ENCODE assay signal across 9 mouse cellular contexts in genomic region chr11:62901699-62902323, GRCm38 (mm10). TPM values are rescaled to one million over a fixed set of nuclear protein-coding genes. Genes with fewer than 3 reads are reported as not detected.
DNase-seq lines count a peak whose midpoint lies in the region; ATAC-seq and TF ChIP-seq lines count a peak whose summit lies in the region.
"Had no signal": no experiment of that assay in that cellular context is flagged by ENCODE, and none has a peak within 500 bp of the region (broad histone marks: within the 10 kb centered on the region; RNA-seq: fewer than 3 reads in every experiment).

No protein-coding gene starts in this region.

- ATAC-seq in limb, embryonic 11.5 days (ENCODE audit: insufficient number of reproducible peaks, low FRiP score, low TSS enrichment, low read depth): no peak
- ATAC-seq in hindbrain, embryonic 11.5 days (ENCODE audit: low FRiP score): no peak
- no peak for ATAC-seq in midbrain, postnatal 0 days (ENCODE audit: low FRiP score)

- WGBS in limb, embryonic 11.5 days: 38% methylated on average over 12 of the region's 12 CpGs
- WGBS in limb, embryonic 10.5 days: 45% methylated on average over 12 of the region's 12 CpGs
- 41% methylated on average over 12 of the region's 12 CpGs for WGBS in hindbrain, embryonic 11.5 days
- 36% methylated on average over 12 of the region's 12 CpGs for WGBS in midbrain, postnatal 0 days

- TF ChIP-seq CTCF in left cerebral cortex, adult 2 months (IDR thresholded peaks at IDR 0.05): peak; percentile 91
- TF ChIP-seq CTCF in midbrain, postnatal 0 days (IDR thresholded peaks at IDR 0.05): peak; percentile 97

- intact Hi-C loops in left cerebral cortex, adult 2 months (cut with DNase I): loop anchor here (1.0 to 2.0 kb wide), 2 partner anchors 233 to 271 kb away; no protein-coding TSS in a partner anchor

- no peak overlapping the region for H3K4me3 ChIP-seq in limb, embryonic 11.5 days (ENCODE audit: low read depth, low read length)
- H3K4me3 ChIP-seq in limb, embryonic 10.5 days: no peak overlapping the region
- H3K4me3 ChIP-seq in hindbrain, embryonic 11.5 days (ENCODE audit: low read depth, low read length): no peak overlapping the region
- H3K4me3 ChIP-seq in left cerebral cortex, adult 2 months: no peak overlapping the region
- H3K4me3 ChIP-seq in midbrain, postnatal 0 days (ENCODE audit: low read depth, low read length): no peak overlapping the region
- H3K4me3 ChIP-seq: embryonic facial prominence, embryonic 15.5 days had no signal

- no peak overlapping the region for H3K27ac ChIP-seq in limb, embryonic 11.5 days (replicated peaks; ENCODE audit: low read depth, low read length)
- H3K27ac ChIP-seq in limb, embryonic 10.5 days: no peak overlapping the region
- no peak overlapping the region for H3K27ac ChIP-seq in hindbrain, embryonic 11.5 days (ENCODE audit: low read depth, low read length)
- no peak overlapping the region for H3K27ac ChIP-seq in left cerebral cortex, adult 2 months
- H3K27ac ChIP-seq in midbrain, postnatal 0 days (ENCODE audit: low read depth, low read length): no peak overlapping the region
- H3K27ac ChIP-seq: embryonic facial prominence, embryonic 15.5 days had no signal

- no peak overlapping the region for H3K4me2 ChIP-seq in limb, embryonic 11.5 days (ENCODE audit: low read depth, severe bottlenecking)
- H3K4me2 ChIP-seq in hindbrain, embryonic 11.5 days (replicated peaks; ENCODE audit: low read depth, low read length): no peak overlapping the region
- H3K4me2 ChIP-seq in midbrain, postnatal 0 days (ENCODE audit: low read depth, low read length, poor library complexity, severe bottlenecking): no peak overlapping the region
- H3K4me2 ChIP-seq: embryonic facial prominence, embryonic 15.5 days had no signal

- no peaks in the 10 kb centered on the region for H3K36me3 ChIP-seq in limb, embryonic 11.5 days (ENCODE audit: control insufficient read depth, insufficient read depth, low read length)
- peaks cover under 1% of the 10 kb centered on the region; the same call in 1 of the 2 replicates for H3K36me3 ChIP-seq in limb, embryonic 10.5 days
- H3K36me3 ChIP-seq in hindbrain, embryonic 11.5 days (ENCODE audit: control insufficient read depth, insufficient read depth, low read length): no peaks in the 10 kb centered on the region
- no peaks in the 10 kb centered on the region for H3K36me3 ChIP-seq in midbrain, postnatal 0 days (ENCODE audit: insufficient read depth, low read length)

- no peaks in the 10 kb centered on the region for H3K4me1 ChIP-seq in limb, embryonic 11.5 days (ENCODE audit: control insufficient read depth, insufficient read depth, low read length)
- H3K4me1 ChIP-seq in limb, embryonic 10.5 days: no peaks in the 10 kb centered on the region
- no peaks in the 10 kb centered on the region for H3K4me1 ChIP-seq in hindbrain, embryonic 11.5 days (replicated peaks; ENCODE audit: control insufficient read depth, insufficient read depth, low read length)
- no peaks in the 10 kb centered on the region for H3K4me1 ChIP-seq in midbrain, postnatal 0 days (ENCODE audit: insufficient read depth, low read length)
- H3K4me1 ChIP-seq: embryonic facial prominence, embryonic 15.5 days had no signal

- no peaks in the 10 kb centered on the region for H3K27me3 ChIP-seq in limb, embryonic 11.5 days (ENCODE audit: control insufficient read depth, insufficient read depth, low read length)
- H3K27me3 ChIP-seq in limb, embryonic 10.5 days (ENCODE audit: low read depth, poor library complexity, severe bottlenecking): no peaks in the 10 kb centered on the region
- H3K27me3 ChIP-seq in hindbrain, embryonic 11.5 days (ENCODE audit: control insufficient read depth, insufficient read depth, low read length): no peaks in the 10 kb centered on the region
- H3K27me3 ChIP-seq in midbrain, postnatal 0 days (ENCODE audit: insufficient read depth, low read length): no peaks in the 10 kb centered on the region
- H3K27me3 ChIP-seq: embryonic facial prominence, embryonic 15.5 days had no signal

- no peaks in the 10 kb centered on the region for H3K9me3 ChIP-seq in limb, embryonic 11.5 days (ENCODE audit: control insufficient read depth, low read length)
- no peaks in the 10 kb centered on the region for H3K9me3 ChIP-seq in limb, embryonic 10.5 days (replicated peaks)
- H3K9me3 ChIP-seq in hindbrain, embryonic 11.5 days (ENCODE audit: control insufficient read depth, low read length): no peaks in the 10 kb centered on the region
- H3K9me3 ChIP-seq in midbrain, postnatal 0 days (ENCODE audit: low read length): no peaks in the 10 kb centered on the region
- H3K9me3 ChIP-seq: embryonic facial prominence, embryonic 15.5 days had no signal

- no peak overlapping the region for H3K9ac ChIP-seq in limb, embryonic 11.5 days (ENCODE audit: low read length)
- H3K9ac ChIP-seq in hindbrain, embryonic 11.5 days (ENCODE audit: low read depth, low read length): no peak overlapping the region
- H3K9ac ChIP-seq in midbrain, postnatal 0 days (replicated peaks; ENCODE audit: low read length, poor library complexity, severe bottlenecking): no peak overlapping the region
- H3K9ac ChIP-seq: embryonic facial prominence, embryonic 15.5 days had no signal

- peak; percentile 70 for DNase-seq in limb, embryonic 11.5 days (ENCODE audit: low spot score)
- no peak for DNase-seq in limb, embryonic 10.5 days (ENCODE audit: low spot score)
- peak; percentile 91 for DNase-seq in adipocyte (ENCODE audit: low spot score)
- peak; percentile 75 for DNase-seq in fibroblast of lung, adult 2 months (ENCODE audit: low read depth)
- peak; percentile 87 for DNase-seq in hindbrain, embryonic 11.5 days (ENCODE audit: low spot score)
- peak; percentile 55 to 63 for DNase-seq in left cerebral cortex, adult 2 months (ENCODE audit: extremely low spot score in 1 of 2, low spot score in 2 of 2)
- peak; percentile 94 for DNase-seq in midbrain, postnatal 0 days (ENCODE audit: low spot score)
- DNase-seq in thymus, postnatal 36 days: peak; percentile 9 to 14

RNA-seq across cellular contexts. Expression of gene Tvp23b, which starts 22.6 kb away (rescaled TPM):
- 40.5 and 43.7 TPM in 2 replicates for polyA plus RNA-seq in limb, embryonic 11.5 days (2014; fragmentation: Nextera tagmentation; extraction: Ambion mirVana)
- 37.9 and 43.4 TPM in 2 replicates for polyA plus RNA-seq in limb, embryonic 10.5 days (2016; fragmentation: Nextera tagmentation; extraction: Ambion mirVana)
- polyA plus RNA-seq in hindbrain, embryonic 11.5 days (2014; fragmentation: Nextera tagmentation; extraction: Ambion mirVana): 41.7 and 53.0 TPM in 2 replicates
- 10 to 100 TPM; 29.2 to 31.4 TPM for total RNA-seq in left cerebral cortex, adult 2 months (2021)
- total RNA-seq in midbrain, postnatal 0 days (2014; rRNA removed): 29.5 and 36.6 TPM in 2 replicates
- 42.5 and 44.2 TPM in 2 replicates for polyA plus RNA-seq in midbrain, postnatal 0 days (2015; fragmentation: Nextera tagmentation; extraction: Ambion mirVana)

RNA-seq across cellular contexts. Expression of gene Cdrt4, which starts 49.2 kb away (rescaled TPM):
- polyA plus RNA-seq in limb, embryonic 11.5 days (2014; fragmentation: Nextera tagmentation; extraction: Ambion mirVana): 0.29 TPM in 1 of 2 replicates, not detected in the other
- polyA plus RNA-seq in limb, embryonic 10.5 days (2016; fragmentation: Nextera tagmentation; extraction: Ambion mirVana): not detected in 2 replicates
- 0.22 TPM in 1 of 2 replicates, not detected in the other for polyA plus RNA-seq in hindbrain, embryonic 11.5 days (2014; fragmentation: Nextera tagmentation; extraction: Ambion mirVana)
- total RNA-seq in left cerebral cortex, adult 2 months (2021): not detected
- not detected in 2 replicates for total RNA-seq in midbrain, postnatal 0 days (2014; rRNA removed)
- polyA plus RNA-seq in midbrain, postnatal 0 days (2015; fragmentation: Nextera tagmentation; extraction: Ambion mirVana): not detected in 2 replicates

RNA-seq across cellular contexts. Expression of gene Fbxw10, which starts 54.9 kb away (rescaled TPM):
- 0.67 and 0.91 TPM in 2 replicates for polyA plus RNA-seq in limb, embryonic 11.5 days (2014; fragmentation: Nextera tagmentation; extraction: Ambion mirVana)
- 0.31 and 0.84 TPM in 2 replicates for polyA plus RNA-seq in limb, embryonic 10.5 days (2016; fragmentation: Nextera tagmentation; extraction: Ambion mirVana)
- polyA plus RNA-seq in hindbrain, embryonic 11.5 days (2014; fragmentation: Nextera tagmentation; extraction: Ambion mirVana): 0.49 and 0.65 TPM in 2 replicates
- 1 to 10 TPM in 1 of 2 experiments, under 1 TPM in 1; 0.96 to 1.2 TPM for total RNA-seq in left cerebral cortex, adult 2 months (2021)
- 0.38 and 0.49 TPM in 2 replicates for total RNA-seq in midbrain, postnatal 0 days (2014; rRNA removed)
- polyA plus RNA-seq in midbrain, postnatal 0 days (2015; fragmentation: Nextera tagmentation; extraction: Ambion mirVana): 0.60 and 0.72 TPM in 2 replicates
